Mouse (Mus musculus): ENCODE data around the gene Tspan15. TPM values are rescaled to one million over a fixed set of nuclear protein-coding genes. Genes with fewer than 3 reads are reported as not detected.

The Tspan15 gene
- polyA plus RNA-seq, 1 experiment, result 177 TPM

DNA sequence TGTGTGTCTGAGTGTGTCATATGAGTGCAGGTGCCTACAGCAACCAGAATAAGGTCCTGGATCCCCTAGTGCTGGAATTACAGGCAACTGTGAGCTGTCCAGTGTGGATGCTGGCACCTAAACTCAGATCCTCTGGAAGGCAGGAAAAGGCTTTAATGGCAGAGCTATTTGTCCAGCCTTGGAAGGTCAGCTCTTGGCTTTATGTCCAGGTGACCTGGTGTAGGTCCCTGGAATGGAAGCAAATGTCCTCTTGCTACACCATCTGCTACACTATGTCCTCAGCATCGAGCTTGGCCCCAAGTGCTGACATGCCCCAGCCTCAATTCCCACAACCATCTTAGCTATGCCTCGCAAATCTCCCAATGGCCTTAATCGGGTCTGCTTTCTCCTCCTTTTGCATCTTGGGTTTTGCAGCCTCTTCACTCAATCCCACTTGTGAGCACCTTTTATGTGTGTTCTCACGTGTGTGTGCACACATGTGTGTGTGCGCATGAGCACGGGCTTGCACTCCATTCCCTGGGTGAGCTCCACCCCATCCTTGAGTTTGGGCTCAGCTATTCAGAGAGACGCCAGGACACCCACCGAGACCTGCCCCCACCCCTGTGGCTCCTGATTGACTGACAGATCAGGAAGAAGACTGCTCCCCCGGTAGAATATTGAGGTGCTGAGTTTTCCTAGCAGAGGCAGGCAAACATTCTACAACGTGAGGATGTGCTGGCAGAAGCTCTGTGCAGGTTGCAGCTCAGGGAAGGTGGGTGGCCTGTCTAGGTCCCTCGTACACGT lies 83.4 kb downstream of the Tspan15 start:
- WGBS, result 56% methylated on average over 12 of the region's 12 CpGs
- no peak for TF ChIP-seq POLR2A (IDR thresholded peaks at IDR 0.05; ENCODE audit: borderline replicate concordance, extremely low read depth, low read depth, low read length)
- TF ChIP-seq CTCF (IDR thresholded peaks at IDR 0.05; ENCODE audit: insufficient read depth, low read length), result no peak
- H3K4me1 ChIP-seq (ENCODE audit: control insufficient read depth, insufficient read depth, low read length), result no peaks in the 10 kb centered on the region
- DNase-seq, result no peak
- H3K4me3 ChIP-seq (replicated peaks; ENCODE audit: extremely low read depth, low read depth, low read length), result no peak overlapping the region

DNA sequence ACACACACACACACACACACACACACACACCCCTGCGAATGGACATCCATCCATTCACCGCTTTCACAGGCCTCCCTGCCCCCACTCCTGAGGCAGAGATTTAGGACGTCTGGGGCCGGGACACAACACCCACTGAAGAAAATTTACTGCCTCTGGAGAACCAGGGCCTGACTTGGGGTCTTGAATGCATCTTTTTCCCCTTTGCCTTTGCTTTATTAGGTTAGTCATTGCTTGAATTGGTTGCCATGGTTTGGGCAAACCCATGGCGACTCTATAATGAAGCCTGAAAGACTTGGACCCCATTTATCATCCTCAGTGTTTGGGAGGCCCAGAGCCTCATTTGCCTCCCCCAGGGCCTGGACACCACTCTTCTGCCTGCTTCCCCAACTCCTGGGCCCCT lies 85.1 kb downstream of the Tspan15 start:
- no peak for DNase-seq
- TF ChIP-seq POLR2A (IDR thresholded peaks at IDR 0.05; ENCODE audit: borderline replicate concordance, extremely low read depth, low read depth, low read length) (no peak), CTCF (IDR thresholded peaks at IDR 0.05; ENCODE audit: insufficient read depth, low read length) (no peak)
- H3K4me1 ChIP-seq (ENCODE audit: control insufficient read depth, insufficient read depth, low read length), result no peaks in the 10 kb centered on the region
- 76% methylated on average over 5 of the region's 5 CpGs for WGBS
- H3K4me3 ChIP-seq (replicated peaks; ENCODE audit: extremely low read depth, low read depth, low read length), result no peak overlapping the region

- 52% methylated on average over 8 of the region's 8 CpGs for WGBS
- no peaks in the 10 kb centered on the region for H3K4me1 ChIP-seq (ENCODE audit: control insufficient read depth, insufficient read depth, low read length)
- no peak for DNase-seq
- TF ChIP-seq CTCF (IDR thresholded peaks at IDR 0.05; ENCODE audit: insufficient read depth, low read length), result no peak
- no peak within 1 kb of the TSS for H3K4me3 ChIP-seq (replicated peaks; ENCODE audit: extremely low read depth, low read depth, low read length)
These were observed 87.2 kb downstream of the Tspan15 start, which contains the start of gene Fam241b for GRCm38 (mm10) chr10:62143820-62144219. TSS of gene Fam241b (minus strand) at chr10:62143920.

DNA sequence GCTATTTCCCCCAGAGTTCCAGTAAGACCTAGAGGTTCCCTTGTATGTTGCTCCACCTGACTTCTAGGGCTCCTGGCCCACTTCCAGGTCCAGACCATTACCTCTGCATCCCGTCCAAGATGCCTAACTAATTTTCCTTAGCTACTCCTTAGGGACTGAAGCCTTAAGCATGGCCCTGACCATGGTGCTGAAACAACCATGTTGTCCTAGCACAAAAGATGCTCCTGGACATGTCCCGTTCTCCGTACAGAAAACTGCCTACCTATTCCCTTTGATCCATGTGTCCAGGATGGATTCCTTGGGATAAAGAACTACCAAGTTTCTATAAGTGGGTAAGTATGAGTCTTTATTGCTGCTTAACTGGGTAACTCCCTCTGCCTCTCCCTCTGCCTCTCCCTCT lies 93.0 kb downstream of the Tspan15 start:
- 13% methylated on average over 3 of the region's 3 CpGs for WGBS
- Histone ChIP-seq H3K4me3 (replicated peaks; ENCODE audit: extremely low read depth, low read depth, low read length) (no peak overlapping the region), H3K4me1 (ENCODE audit: control insufficient read depth, insufficient read depth, low read length) (peaks cover 3% of the 10 kb centered on the region; the same call in 1 of the 2 replicates)
- TF ChIP-seq POLR2A (IDR thresholded peaks at IDR 0.05; ENCODE audit: borderline replicate concordance, extremely low read depth, low read depth, low read length), result no peak
- no peak for TF ChIP-seq CTCF (IDR thresholded peaks at IDR 0.05; ENCODE audit: insufficient read depth, low read length)
- DNase-seq, result no peak

DNA sequence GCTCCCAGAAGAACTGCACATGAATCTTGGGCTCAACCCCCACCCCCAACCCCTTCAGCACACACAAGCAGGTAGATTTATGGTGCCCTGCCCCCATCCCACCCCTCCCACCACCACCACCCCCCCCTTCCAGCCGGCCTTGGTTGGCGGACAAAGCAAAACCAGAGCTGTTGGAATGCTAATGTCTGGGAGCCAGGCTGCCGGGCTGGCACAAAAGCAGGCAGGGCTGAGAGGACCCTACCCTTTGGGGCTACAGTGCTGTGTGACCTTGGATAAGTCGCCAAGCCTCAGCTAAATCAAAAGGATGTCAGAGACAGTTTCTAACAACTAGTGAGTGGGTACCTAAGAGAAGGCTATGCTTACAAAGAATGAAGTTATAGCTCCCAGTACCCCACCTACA lies 93.9 kb downstream of the Tspan15 start:
- 13% methylated on average over 4 of the region's 4 CpGs for whole genome bisulfite sequencing
- DNase-seq, result no peak
- Histone ChIP-seq H3K4me3 (replicated peaks; ENCODE audit: extremely low read depth, low read depth, low read length) (no peak overlapping the region), H3K4me1 (ENCODE audit: control insufficient read depth, insufficient read depth, low read length) (peaks cover 3% of the 10 kb centered on the region; the same call in 1 of the 2 replicates)
- no peak for TF ChIP-seq POLR2A (IDR thresholded peaks at IDR 0.05; ENCODE audit: borderline replicate concordance, extremely low read depth, low read depth, low read length)
- no peak for TF ChIP-seq CTCF (IDR thresholded peaks at IDR 0.05; ENCODE audit: insufficient read depth, low read length)

GRCm38 (mm10) chr10:62135696-62136470 lies 95.2 kb downstream of the Tspan15 start:
- Histone ChIP-seq H3K4me3 (replicated peaks; ENCODE audit: extremely low read depth, low read depth, low read length) (no peak overlapping the region), H3K4me1 (ENCODE audit: control insufficient read depth, insufficient read depth, low read length) (peaks cover 4% of the 10 kb centered on the region; the same call in 1 of the 2 replicates)
- no peak for TF ChIP-seq CTCF (IDR thresholded peaks at IDR 0.05; ENCODE audit: insufficient read depth, low read length)
- no peak for TF ChIP-seq POLR2A (IDR thresholded peaks at IDR 0.05; ENCODE audit: borderline replicate concordance, extremely low read depth, low read depth, low read length)
- no peak for DNase-seq
- WGBS, result 9% methylated on average over 8 of the region's 8 CpGs

Other genes starting within 250 kb of the Tspan15 start
- not detected in 2 replicates for gene Neurog3, start 98.2 kb downstream of the Tspan15 start, polyA plus RNA-seq (2012; rRNA removed)
- 10.0 and 11.1 TPM in 2 replicates for gene Fam241b, start 87.3 kb downstream of the Tspan15 start, polyA plus RNA-seq (2012; rRNA removed)
- 0.76 and 0.96 TPM in 2 replicates for gene Tacr2, start 21.2 kb upstream of the Tspan15 start, polyA plus RNA-seq (2012; rRNA removed)
- 34.2 and 45.5 TPM in 2 replicates for gene Hk1, start 148.7 kb upstream of the Tspan15 start, polyA plus RNA-seq (2012; rRNA removed)
- 4.7 TPM in 2 replicates for gene Hkdc1, start 191.2 kb upstream of the Tspan15 start, polyA plus RNA-seq (2012; rRNA removed)
- 0.09 TPM in 1 of 2 replicates, not detected in the other for gene 4930507D05Rik, start 218.2 kb upstream of the Tspan15 start, polyA plus RNA-seq (2012; rRNA removed)
- 7.6 and 11.9 TPM in 2 replicates for gene Supv3l1, start 218.5 kb upstream of the Tspan15 start, polyA plus RNA-seq (2012; rRNA removed)

Measured in lung, adult 2 months (tissue).